Comparison of ENCODE assay signal across 11 mouse cellular contexts in the genomic region with DNA sequence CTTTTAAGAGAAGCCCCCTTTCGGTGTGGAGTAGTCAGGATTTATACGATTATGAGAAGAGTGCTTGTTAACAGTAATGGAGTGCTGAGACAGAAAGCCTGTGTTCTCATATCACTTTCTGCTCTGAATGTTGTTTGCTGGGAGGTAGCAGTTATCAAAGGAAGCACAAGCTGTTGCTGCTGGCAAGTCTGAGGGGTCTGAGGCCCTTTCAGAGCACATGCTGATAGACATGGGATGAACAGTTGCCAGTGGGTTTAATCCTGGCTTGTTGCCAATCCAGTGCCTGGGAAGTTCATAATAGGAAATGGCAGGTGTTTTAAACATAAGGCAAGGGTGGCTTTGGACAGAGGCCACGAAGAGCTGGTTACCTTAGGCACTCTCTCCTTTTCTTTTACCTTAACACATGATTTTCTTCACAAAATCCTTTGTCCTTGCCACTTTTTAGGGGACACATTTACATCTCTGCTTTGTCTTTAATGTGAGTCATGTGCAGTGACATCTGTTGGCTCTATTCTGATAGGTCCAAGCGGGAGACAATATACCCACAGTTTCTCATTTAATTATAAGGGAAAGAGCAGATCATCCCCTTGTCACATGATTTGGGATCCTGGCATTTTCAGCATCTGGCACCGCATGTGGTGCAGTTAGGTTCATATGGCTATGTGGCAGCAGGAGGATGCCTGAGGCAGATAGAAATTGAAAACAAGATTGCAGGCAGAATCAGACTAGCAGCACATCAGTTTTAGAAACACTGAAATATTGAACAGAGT.
DNase-seq lines count a peak whose midpoint lies in the region; ATAC-seq lines count a peak whose summit lies in the region.
"Had no signal": no experiment of that assay in that cellular context is flagged by ENCODE, and none has a peak within 500 bp of the region (broad histone marks: within the 10 kb centered on the region; RNA-seq: fewer than 3 reads in every experiment).

No protein-coding gene starts in this region.

- no peaks in the 10 kb centered on the region for H3K36me3 ChIP-seq in hindbrain, embryonic 11.5 days (ENCODE audit: control insufficient read depth, insufficient read depth, low read length)
- no peaks in the 10 kb centered on the region for H3K36me3 ChIP-seq in hindbrain, embryonic 10.5 days
- H3K36me3 ChIP-seq in forebrain, embryonic 16.5 days (ENCODE audit: control insufficient read depth, insufficient read depth) = no peaks in the 10 kb centered on the region
- H3K36me3 ChIP-seq in heart, embryonic 10.5 days = no peaks in the 10 kb centered on the region
- no peaks in the 10 kb centered on the region for H3K36me3 ChIP-seq in kidney, embryonic 16.5 days (ENCODE audit: insufficient read depth, low read length)
- H3K36me3 ChIP-seq: lung, embryonic 15.5 days had no signal

- H3K4me2 ChIP-seq in hindbrain, embryonic 11.5 days (replicated peaks; ENCODE audit: low read depth, low read length) = no peak overlapping the region
- peak overlapping the region; percentile 21; the same call in 1 of the 2 replicates for H3K4me2 ChIP-seq in forebrain, embryonic 16.5 days (ENCODE audit: low read length)
- H3K4me2 ChIP-seq in kidney, embryonic 16.5 days (replicated peaks; ENCODE audit: low read depth, low read length) = no peak overlapping the region
- H3K4me2 ChIP-seq: lung, embryonic 15.5 days had no signal

- no peak overlapping the region for H3K9ac ChIP-seq in hindbrain, embryonic 11.5 days (ENCODE audit: low read depth, low read length)
- H3K9ac ChIP-seq in forebrain, embryonic 16.5 days (replicated peaks; ENCODE audit: low read depth, low read length) = 0 out of 2 replicates have a peak overlapping the region, but pooled peaks have one; percentile 9
- no peak overlapping the region for H3K9ac ChIP-seq in kidney, embryonic 16.5 days (replicated peaks; ENCODE audit: low read length)
- H3K9ac ChIP-seq: lung, embryonic 15.5 days had no signal

- no peak overlapping the region for H3K27ac ChIP-seq in hindbrain, embryonic 11.5 days (ENCODE audit: low read depth, low read length)
- no peak overlapping the region for H3K27ac ChIP-seq in hindbrain, embryonic 10.5 days
- peak overlapping the region; percentile 75 for H3K27ac ChIP-seq in forebrain, embryonic 16.5 days (ENCODE audit: low read length)
- no peak overlapping the region for H3K27ac ChIP-seq in heart, embryonic 10.5 days
- no peak overlapping the region for H3K27ac ChIP-seq in kidney, embryonic 16.5 days (ENCODE audit: low read length)
- H3K27ac ChIP-seq: kidney, postnatal 0 days; lung, embryonic 15.5 days had no signal

- H3K4me1 ChIP-seq in hindbrain, embryonic 11.5 days (replicated peaks; ENCODE audit: control insufficient read depth, insufficient read depth, low read length) = no peaks in the 10 kb centered on the region
- no peaks in the 10 kb centered on the region for H3K4me1 ChIP-seq in hindbrain, embryonic 10.5 days (replicated peaks)
- H3K4me1 ChIP-seq in forebrain, embryonic 16.5 days (replicated peaks; ENCODE audit: control insufficient read depth, insufficient read depth, low read length) = peaks cover 15% of the 10 kb centered on the region
- H3K4me1 ChIP-seq in heart, embryonic 10.5 days = no peaks in the 10 kb centered on the region
- H3K4me1 ChIP-seq in kidney, embryonic 16.5 days (ENCODE audit: insufficient read depth, low read length) = no peaks in the 10 kb centered on the region
- H3K4me1 ChIP-seq: lung, embryonic 15.5 days had no signal

- 77% methylated on average over 5 of the region's 5 CpGs for WGBS in hindbrain, embryonic 11.5 days
- 81% methylated on average over 5 of the region's 5 CpGs for WGBS in hindbrain, embryonic 10.5 days
- WGBS in forebrain, embryonic 16.5 days = 15% methylated on average over 5 of the region's 5 CpGs
- WGBS in heart, embryonic 10.5 days = 77% methylated on average over 5 of the region's 5 CpGs
- WGBS in kidney, embryonic 16.5 days = 90% methylated on average over 5 of the region's 5 CpGs

- DNase-seq in hindbrain, embryonic 11.5 days (ENCODE audit: low spot score) = peak; percentile 4
- DNase-seq in hindbrain, embryonic 10.5 days (ENCODE audit: low spot score) = no peak
- DNase-seq in layer of hippocampus, postnatal 14 days (ENCODE audit: low spot score in 2 of 2) = peak; percentile 76 to 81
- peak; percentile 23 for DNase-seq in retina, postnatal 7 days (ENCODE audit: low read depth, low spot score)
- no peak for DNase-seq in adrenal gland, adult 18-20 months (ENCODE audit: low spot score in 2 of 2)
- DNase-seq in heart, embryonic 10.5 days (ENCODE audit: low spot score) = no peak
- DNase-seq: gastrocnemius, postnatal 36 days had no signal

- no peak overlapping the region for H3K4me3 ChIP-seq in hindbrain, embryonic 11.5 days (ENCODE audit: low read depth, low read length)
- H3K4me3 ChIP-seq in hindbrain, embryonic 10.5 days = no peak overlapping the region
- H3K4me3 ChIP-seq in forebrain, embryonic 16.5 days (replicated peaks; ENCODE audit: low read length) = no peak overlapping the region
- no peak overlapping the region for H3K4me3 ChIP-seq in heart, embryonic 10.5 days
- H3K4me3 ChIP-seq in kidney, embryonic 16.5 days (ENCODE audit: low read length) = no peak overlapping the region
- H3K4me3 ChIP-seq: lung, embryonic 15.5 days had no signal

- ATAC-seq in hindbrain, embryonic 11.5 days (ENCODE audit: low FRiP score) = peak; percentile 62
- ATAC-seq in forebrain, embryonic 16.5 days = peak; percentile 96
- ATAC-seq in kidney, embryonic 16.5 days (ENCODE audit: low FRiP score, low TSS enrichment) = no peak

- no peaks in the 10 kb centered on the region for H3K27me3 ChIP-seq in hindbrain, embryonic 11.5 days (ENCODE audit: control insufficient read depth, insufficient read depth, low read length)
- no peaks in the 10 kb centered on the region for H3K27me3 ChIP-seq in hindbrain, embryonic 10.5 days (ENCODE audit: insufficient read depth, poor library complexity, severe bottlenecking)
- H3K27me3 ChIP-seq in forebrain, embryonic 16.5 days (replicated peaks; ENCODE audit: control insufficient read depth, insufficient read depth, low read length) = no peaks in the 10 kb centered on the region
- H3K27me3 ChIP-seq in heart, embryonic 10.5 days (ENCODE audit: insufficient read depth, poor library complexity, severe bottlenecking) = no peaks in the 10 kb centered on the region
- no peaks in the 10 kb centered on the region for H3K27me3 ChIP-seq in kidney, embryonic 16.5 days (ENCODE audit: insufficient read depth, low read length)
- H3K27me3 ChIP-seq: lung, embryonic 15.5 days had no signal

- no peaks in the 10 kb centered on the region for H3K9me3 ChIP-seq in hindbrain, embryonic 11.5 days (ENCODE audit: control insufficient read depth, low read length)
- H3K9me3 ChIP-seq in hindbrain, embryonic 10.5 days = no peaks in the 10 kb centered on the region
- H3K9me3 ChIP-seq in forebrain, embryonic 16.5 days (ENCODE audit: control insufficient read depth, low read length) = no peaks in the 10 kb centered on the region
- no peaks in the 10 kb centered on the region for H3K9me3 ChIP-seq in heart, embryonic 10.5 days
- H3K9me3 ChIP-seq in kidney, embryonic 16.5 days (ENCODE audit: low read length) = no peaks in the 10 kb centered on the region
- H3K9me3 ChIP-seq: lung, embryonic 15.5 days had no signal

Comparison
In these comparisons a context has a peak if more than half of its experiments do, and no peak if none do; other contexts are left out.
1. DNase-seq: peak in hindbrain, embryonic 11.5 days (single experiment), layer of hippocampus, postnatal 14 days (2 of 2) and retina, postnatal 7 days (single experiment); none in hindbrain, embryonic 10.5 days (single experiment), adrenal gland, adult 18-20 months (0 of 2) and heart, embryonic 10.5 days (single experiment).